Mouse (Mus musculus) heart, postnatal 36 days (tissue): ENCODE results near the gene Armc6. TPM values are rescaled to one million over a fixed set of nuclear protein-coding genes. Genes with fewer than 3 reads are reported as not detected.
"Not testable (repeated sequence)": the region's sequence is repeated elsewhere in the genome, so short reads cannot be mapped to it uniquely, and the experiment has no call there.

Experiments
- DNase-seq, 2 experiments: peaks; one replicate each; pipeline ENCODE4 v3.0.0; 2021 to 2022
- intact Hi-C: fragments of 180-260 bp; cut with DNase I; formaldehyde crosslinking; loops from one replicate; pipeline ENCODE4 v1.15.1; 2025
- total RNA-seq, 2 experiments: library from RNA; stranded (reverse); gene quantifications; 2 replicates each; pipeline ENCODE4 v1.2.3; 2021

The Armc6 gene
- total RNA-seq, 2 experiments from 2014 or later = 6.2 to 7.0 TPM

DNA sequence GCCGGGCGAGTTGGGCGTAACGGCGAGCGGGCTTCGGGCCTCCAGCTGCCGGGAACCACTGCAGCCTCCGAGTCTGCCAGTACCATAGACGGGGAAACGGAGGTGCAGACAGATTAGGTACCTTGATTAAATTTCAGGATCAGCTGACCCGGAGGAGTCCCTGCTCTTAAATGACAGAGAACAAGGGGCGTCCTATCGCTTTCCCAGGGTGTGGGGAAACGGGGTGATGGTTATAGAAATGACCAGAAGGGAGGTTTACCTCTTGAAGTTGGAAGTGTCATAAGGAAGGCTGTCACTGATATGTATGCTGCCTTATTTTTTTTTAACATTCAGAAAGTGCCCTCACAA is 489 bp upstream of the Armc6 start:
- intact Hi-C loops = no loop called here
- DNase-seq = no peak

DNA sequence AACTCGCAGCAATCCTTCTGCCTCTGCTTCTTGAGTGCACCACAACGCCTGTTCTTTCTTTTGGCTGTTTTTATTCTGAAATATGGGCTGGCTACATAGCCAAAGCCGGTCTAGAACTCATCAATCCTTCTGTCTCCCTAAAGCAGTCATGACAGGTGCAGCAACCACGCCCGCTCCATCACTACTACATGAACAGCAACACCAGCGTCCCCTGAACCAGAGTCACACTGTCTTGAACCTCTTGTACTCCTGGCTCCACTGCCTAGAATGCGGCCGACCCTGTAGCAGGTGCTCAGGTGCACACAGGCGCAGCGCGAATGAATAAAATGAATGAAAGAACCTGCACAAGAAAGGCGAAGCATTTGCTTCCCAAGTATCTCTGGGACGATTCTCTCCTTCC is 660 bp downstream of the Armc6 start:
- intact Hi-C loops = no loop called here
- DNase-seq = no peak

- intact Hi-C loops = no loop called here
- no peak for DNase-seq
Measured at GRCm38 (mm10) chr8:70230837-70231236, 3.4 kb downstream of the Armc6 start.

- no peak for DNase-seq
Measured at GRCm38 (mm10) chr8:70227997-70228396, 6.3 kb downstream of the Armc6 start.

GRCm38 (mm10) chr8:70223341-70223740 is 10.9 kb downstream of the Armc6 start:
- DNase-seq = peak; percentile 53 to 61
- intact Hi-C loops = loop anchor here (1.0 to 5.0 kb wide), 5 partner anchors 23 to 306 kb away; no protein-coding TSS in a partner anchor

More at GRCm38 (mm10) chr8:70227997-70228396, 6.3 kb downstream of the Armc6 start:
- intact Hi-C loops = no loop called here

GRCm38 (mm10) chr8:70222041-70222440 is 12.2 kb downstream of the Armc6 start:
- DNase-seq = no peak
- intact Hi-C loops = loop anchor here (2.0 to 5.0 kb wide), 3 partner anchors 21 to 305 kb away; no protein-coding TSS in a partner anchor

- intact Hi-C loops = loop anchor here (5.0 kb wide), 1 partner anchor 304 kb away; no protein-coding TSS in a partner anchor
- no peak for DNase-seq
Measured at GRCm38 (mm10) chr8:70220911-70221310, 13.4 kb downstream of the Armc6 start.

DNA sequence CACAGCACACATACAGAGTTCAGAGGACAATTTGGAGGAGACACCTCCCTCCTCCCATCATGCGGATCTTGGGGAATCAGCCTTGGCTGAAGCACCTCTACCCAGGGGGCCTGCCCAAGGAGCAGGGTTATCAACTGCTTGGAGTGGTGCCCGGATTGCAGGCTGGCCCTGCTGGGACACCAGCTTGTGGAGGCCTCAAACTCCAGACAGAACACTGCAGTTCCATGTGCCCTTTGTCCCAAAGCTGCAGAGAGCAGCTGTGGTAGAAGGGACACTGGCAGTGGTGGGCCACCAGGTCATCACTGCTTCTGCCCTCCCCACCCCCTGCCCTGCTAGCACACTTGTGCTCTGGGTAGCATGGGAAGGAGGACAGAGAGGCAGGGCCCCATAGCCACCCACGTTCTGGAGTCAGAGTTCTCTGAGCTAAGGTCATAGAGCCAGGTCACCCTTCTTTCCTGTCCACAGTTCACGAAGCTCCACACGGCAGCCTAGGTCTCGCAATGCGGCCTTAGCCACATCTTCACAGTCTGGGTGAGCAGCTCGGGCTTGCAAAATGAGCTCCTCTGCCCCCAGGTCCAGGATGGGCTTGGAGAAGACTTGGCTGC is 13.9 kb downstream of the Armc6 start:
- intact Hi-C loops = loop anchor here (5.0 kb wide), 1 partner anchor 303 kb away; no protein-coding TSS in a partner anchor
- peak in 1 of 2 experiments; percentile 43 for DNase-seq

- intact Hi-C loops = no loop called here
- DNase-seq = no peak
Measured at GRCm38 (mm10) chr8:70219107-70219684, 15.1 kb downstream of the Armc6 start.

DNA sequence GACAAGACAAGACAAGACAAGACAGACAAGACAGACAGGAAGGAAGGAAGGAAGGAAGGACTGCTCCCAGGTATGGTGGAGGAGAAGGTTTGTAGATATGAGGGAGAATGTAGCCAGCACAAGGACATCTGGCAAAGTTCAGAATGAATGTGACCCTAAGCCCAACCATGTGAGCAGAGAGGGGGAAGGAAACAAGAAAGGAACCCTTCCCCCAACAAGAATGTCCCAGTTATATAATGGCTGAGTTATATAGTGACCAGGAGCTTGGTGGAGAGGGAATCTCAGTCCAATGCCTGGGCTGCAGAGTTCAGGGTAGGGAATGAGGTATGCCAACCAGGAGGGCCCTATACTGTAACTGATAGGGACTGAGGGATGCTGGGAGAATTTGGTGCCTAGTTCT is 16.8 kb downstream of the Armc6 start:
- DNase-seq = no peak
- intact Hi-C loops = no loop called here

DNA sequence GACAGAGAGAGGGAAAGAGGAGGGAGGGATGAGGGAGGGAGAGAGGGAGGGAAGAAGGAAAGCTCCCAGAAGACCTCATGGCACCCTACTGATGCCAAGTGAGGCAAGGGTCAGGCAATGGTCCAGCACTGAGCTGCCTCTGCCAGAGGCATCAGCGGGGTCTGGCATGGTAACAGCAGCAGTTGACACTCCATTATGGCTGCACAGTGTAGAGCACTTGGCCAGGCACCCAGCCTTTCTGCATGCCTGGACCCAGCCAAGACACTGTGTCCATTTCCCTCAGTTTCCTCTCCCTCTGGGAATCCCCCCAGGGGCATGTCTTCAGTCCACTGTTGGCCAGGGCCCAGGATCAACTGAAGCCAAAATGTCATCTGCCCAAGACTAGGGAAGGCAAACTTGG is 17.7 kb downstream of the Armc6 start:
- intact Hi-C loops = no loop called here
- peak; percentile 78 to 80 for DNase-seq

DNA sequence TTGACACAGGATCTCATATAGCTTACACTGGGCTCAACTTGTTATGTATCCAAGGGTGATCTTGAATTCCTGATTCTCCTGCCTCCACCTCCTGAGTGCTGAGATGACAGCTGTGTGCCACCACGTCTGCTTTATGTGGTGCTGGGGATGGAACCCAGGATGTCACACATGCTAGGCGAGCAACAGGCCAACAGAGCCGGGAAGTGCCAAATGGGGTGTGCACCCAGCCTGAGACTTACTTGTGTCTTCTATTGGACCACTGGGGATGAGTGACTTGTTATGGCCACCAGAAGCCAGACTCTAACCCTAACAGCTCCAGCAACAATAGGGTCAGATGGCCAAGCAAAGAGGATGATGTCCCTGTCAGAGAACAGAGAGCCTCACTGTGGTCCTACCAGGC is 18.1 kb downstream of the Armc6 start:
- DNase-seq, intact Hi-C loops: not testable (repeated sequence)

DNA sequence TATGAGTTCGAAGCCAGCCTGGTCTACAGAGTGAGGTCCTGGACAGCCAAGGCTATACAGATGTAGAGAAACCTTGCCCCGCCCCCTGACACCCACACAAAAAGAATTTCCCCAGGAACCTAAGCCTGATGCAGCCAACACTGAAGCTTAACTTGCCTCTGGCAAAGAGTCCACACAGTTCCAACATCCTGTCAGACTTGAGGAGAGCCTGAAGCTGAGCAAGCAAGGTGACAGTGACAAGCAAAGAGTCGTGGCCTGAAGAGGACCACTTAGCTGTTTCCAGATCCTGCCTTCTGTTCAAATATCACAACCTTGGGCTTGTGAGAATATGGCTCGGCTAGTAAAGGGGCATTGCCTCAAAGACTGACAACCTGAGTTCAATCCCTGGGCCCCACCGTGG is 19.2 kb downstream of the Armc6 start:
- no peak for DNase-seq
- intact Hi-C loops = no loop called here

GRCm38 (mm10) chr8:70214411-70214810 is 19.9 kb downstream of the Armc6 start:
- DNase-seq = no peak
- intact Hi-C loops = no loop called here

- intact Hi-C loops = no loop called here
- DNase-seq = peak; percentile 94 to 97
Measured at GRCm38 (mm10) chr8:70212112-70213055, 21.9 kb downstream of the Armc6 start, which contains the start of gene Slc25a42. Slc25a42 (minus strand) TSS chr8:70212305.

DNA sequence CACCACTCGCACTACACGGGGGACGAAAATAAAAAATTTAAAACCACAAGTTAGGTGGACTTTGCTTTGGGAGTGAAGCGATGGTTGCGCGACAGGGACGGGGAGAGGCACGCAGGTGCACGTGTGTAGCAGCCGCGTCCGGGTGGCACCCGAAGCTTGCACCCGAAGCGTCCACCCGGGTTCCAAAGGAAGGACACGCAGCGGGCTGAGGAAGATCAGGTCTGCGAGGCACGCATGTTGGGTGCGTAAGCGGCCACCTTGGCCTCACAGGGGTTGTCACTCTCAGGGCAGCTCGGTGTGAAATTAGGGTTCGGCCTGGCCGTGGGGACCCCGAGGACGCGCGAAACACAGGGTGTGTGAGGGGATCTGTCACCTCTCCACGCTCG is 22.5 kb downstream of the Armc6 start:
- intact Hi-C loops = no loop called here
- DNase-seq = no peak

DNA sequence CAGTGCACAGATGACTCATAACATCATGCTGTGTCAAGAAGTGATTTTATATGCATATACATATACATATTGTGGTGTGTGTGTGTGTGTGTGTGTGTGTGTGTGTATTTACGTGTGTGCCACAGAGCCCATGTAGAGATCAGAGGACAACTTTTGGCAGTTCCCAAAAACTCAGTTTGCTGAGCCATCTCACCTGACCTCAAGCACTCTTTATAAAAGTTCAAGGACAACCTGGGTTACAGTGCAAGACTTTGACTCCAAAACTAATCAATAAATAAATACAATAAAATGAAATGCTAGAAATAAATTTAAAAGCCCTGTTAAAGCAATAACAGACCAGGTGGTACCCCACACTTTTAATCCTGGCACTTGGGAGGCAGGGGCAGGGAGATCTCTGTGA is 23.0 kb downstream of the Armc6 start:
- intact Hi-C loops = no loop called here
- no peak for DNase-seq

- DNase-seq = no peak
- intact Hi-C loops = no loop called here
Measured at GRCm38 (mm10) chr8:70210538-70210937, 23.7 kb downstream of the Armc6 start.

DNA sequence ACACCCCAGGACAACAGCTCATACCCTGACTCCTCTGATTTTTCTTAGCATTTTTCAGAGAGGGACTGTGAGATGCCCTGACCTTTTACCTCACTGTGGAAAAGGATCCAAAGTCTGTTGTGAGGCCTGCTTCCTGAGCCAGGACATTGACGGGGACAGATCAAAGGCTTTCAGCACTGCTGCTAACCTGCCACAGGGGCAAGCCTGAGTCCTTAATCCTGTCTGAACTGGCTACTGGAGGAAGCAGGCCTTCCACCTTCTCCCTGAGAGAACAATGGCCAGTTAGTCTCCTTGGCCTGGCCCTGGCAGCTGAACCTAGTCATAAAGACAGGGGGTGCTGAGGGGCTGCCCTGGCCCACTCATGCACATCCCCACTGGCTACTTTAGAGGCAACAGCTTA is 26.1 kb downstream of the Armc6 start:
- intact Hi-C loops = no loop called here

DNA sequence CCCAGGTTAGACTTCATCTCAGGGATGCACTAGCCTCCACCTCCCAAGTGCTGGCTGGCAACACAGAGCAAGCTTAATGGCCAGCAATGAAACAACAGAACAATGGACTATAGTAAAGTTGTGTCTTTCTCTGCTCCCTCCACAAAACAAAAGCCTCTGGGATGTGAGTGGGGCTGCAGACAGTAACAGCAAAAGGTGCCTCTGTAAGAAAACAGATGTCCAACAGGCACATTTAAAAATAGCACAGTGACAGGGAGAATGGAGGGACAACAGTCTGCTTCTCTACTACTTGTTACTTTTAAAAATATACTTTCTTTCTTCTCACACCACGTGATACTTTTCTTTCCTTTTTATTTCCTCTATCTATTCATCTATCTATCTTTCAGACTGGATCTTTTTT is 29.5 kb downstream of the Armc6 start:
- intact Hi-C loops = no loop called here

More for the DNA sequence above, 26.1 kb downstream of the Armc6 start:
- no peak for DNase-seq

DNA sequence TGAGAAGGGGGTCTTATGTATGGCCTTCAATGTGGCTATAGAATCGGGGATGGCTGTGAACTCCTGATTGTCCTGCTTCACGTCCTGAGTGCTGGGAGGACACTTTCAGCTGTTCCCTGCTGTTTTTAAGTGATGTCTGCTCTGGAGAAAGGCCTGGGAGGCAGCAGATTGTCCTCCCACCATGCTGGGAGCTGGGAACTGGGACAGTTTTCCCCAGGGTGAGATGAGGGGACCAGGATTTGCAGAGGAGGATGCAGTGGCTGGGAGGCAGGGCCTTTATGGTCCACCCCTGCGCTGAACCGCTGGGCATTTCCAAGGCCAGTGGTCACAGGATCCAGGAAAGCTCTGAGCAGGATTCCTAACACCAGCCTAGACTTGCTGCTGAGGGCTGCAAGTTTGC is 31.2 kb downstream of the Armc6 start:
- DNase-seq = no peak
- intact Hi-C loops = no loop called here

More for the DNA sequence above, 29.5 kb downstream of the Armc6 start:
- DNase-seq = no peak
